ENCODE assay signal across 24 mouse cellular contexts in the genomic region with DNA sequence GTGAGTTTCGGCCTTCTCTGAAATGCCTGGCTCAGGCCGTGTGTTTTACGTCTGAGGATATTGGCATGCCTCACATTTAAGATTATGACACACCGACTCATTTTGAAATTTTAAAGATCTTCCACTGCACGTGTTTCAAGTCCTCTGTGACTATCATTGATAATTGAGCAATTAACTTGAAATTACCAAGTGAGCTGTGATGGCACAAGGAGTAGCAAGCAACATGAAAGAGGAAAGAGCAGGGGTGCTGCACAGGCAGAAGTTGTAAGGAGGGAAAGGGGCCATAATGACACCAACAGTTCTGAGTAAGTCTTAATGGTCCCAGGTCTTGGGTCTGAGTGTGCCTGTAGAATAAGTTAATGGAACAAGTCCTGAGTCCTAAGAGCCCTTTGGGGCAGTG.
"Had no signal": no experiment of that assay in that cellular context is flagged by ENCODE, and none has a peak within 500 bp of the region (broad histone marks: within the 10 kb centered on the region; RNA-seq: fewer than 3 reads in every experiment).

No protein-coding gene starts in this region.

- ATAC-seq: hindbrain, embryonic 16.5 days; inflammation-experienced regulatory T-cells, adult 6 months; intestine, embryonic 15.5 days; intestine, postnatal 0 days; liver, embryonic 12.5 days had no signal

- H3K27ac ChIP-seq: heart, embryonic 10.5 days; hindbrain, embryonic 10.5 days; hindbrain, embryonic 12.5 days; hindbrain, embryonic 14.5 days; intestine, embryonic 15.5 days; limb, embryonic 13.5 days; limb, embryonic 15.5 days; liver, embryonic 12.5 days; liver, embryonic 14.5 days had no signal

- H3K4me1 ChIP-seq: hindbrain, embryonic 12.5 days; intestine, embryonic 15.5 days; limb, embryonic 15.5 days had no signal

- H3K4me3 ChIP-seq: heart, embryonic 10.5 days; heart, embryonic 12.5 days; hindbrain, embryonic 10.5 days; hindbrain, embryonic 12.5 days; intestine, embryonic 15.5 days; limb, embryonic 13.5 days; limb, embryonic 15.5 days; liver, embryonic 12.5 days had no signal

- DNase-seq: gastrocnemius, postnatal 14 days; gastrocnemius, postnatal 36 days; heart, adult 18-20 months; heart, postnatal 10 days; heart, postnatal 4 days; kidney, adult 2 months; kidney, postnatal 10 days; kidney, postnatal 36 days; layer of hippocampus, adult 9-11 months; layer of hippocampus, postnatal 36 days; left cerebral cortex, postnatal 4 days had no signal
